Mouse (Mus musculus): ENCODE measurements at regions not wholly inside any gene's neighbourhood (a gene's known extent, or its start where the extent isn't known, plus 50 kb on each side); places are given as distances from the start of the nearest gene placed in this dataset.

DNA sequence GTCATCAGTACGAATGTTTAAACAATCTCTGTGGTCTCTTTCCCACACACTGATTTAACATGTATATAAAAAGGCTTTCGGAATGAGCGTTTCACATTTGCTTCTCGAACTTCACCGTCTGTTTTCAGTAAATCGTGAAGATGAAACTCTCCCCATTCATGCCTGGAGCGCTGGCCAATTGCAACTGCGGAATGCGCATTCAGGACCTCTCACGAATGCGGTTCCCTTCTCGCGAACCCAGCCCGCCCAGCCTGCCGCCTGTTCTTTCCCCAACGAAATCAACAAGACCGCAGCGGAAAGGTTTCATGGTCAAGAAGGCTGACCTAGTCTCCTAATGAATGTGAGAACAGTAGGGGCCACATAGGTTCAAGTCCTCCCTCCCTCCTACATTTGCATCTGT, 204.4 kb downstream of the Msrb3 start:
- TF ChIP-seq CHD2 (IDR thresholded peaks at IDR 0.05; ENCODE audit: low read depth, low read length) (0 out of 2 replicates have a peak, but pooled peaks have one; percentile 13), HCFC1 (IDR thresholded peaks at IDR 0.05; ENCODE audit: borderline replicate concordance, insufficient read depth, low read length) (no peak)

Measured in ES-E14 (cell line).